Mouse (Mus musculus): ENCODE data around the gene Aftph.

The Aftph gene

GRCm38 (mm10) chr11:20649477-20649876 is 91.9 kb downstream of the Aftph start:
- in situ Hi-C loops (cut with MboI, MseI): no loop called here

GRCm38 (mm10) chr11:20647902-20648625 is 93.3 kb downstream of the Aftph start:
- in situ Hi-C loops (cut with MboI, MseI): no loop called here

DNA sequence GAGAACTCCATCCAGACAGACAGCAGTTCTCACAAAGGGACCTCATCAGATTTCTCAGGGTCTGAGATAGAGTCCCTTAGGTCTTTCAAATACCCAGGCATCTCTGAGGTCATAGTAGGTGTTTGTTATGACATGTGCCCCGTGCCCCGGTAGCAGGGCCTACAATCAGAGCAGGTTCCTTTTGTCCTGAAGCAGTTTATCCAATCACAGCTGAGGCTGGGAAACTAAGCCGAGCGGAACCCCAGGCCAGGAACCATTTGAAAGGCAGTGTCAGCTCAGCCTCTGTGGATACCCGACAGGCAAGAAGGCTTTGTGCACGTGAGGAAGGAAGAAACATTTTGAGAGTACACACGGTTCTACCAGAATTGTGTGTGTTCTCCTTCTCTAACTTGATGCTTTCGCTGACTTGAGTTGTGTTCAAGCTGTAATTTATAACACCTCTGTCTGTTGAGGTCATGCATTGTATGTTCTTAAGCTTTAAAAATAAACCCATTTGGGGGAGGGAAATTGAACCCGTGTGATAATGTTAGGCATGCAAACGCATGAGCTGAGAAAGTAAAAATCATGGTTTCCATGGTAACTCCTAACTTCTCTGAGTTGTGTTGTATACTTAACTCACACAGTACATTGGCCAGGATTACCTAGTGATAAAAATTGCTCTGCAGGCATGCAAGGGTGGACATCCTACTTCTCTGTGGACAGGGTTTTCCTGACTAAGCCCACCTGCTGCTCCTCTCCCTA is 94.2 kb downstream of the Aftph start:
- in situ Hi-C loops (cut with MboI, MseI): no loop called here

GRCm38 (mm10) chr11:20646142-20646541 is 95.2 kb downstream of the Aftph start:
- in situ Hi-C loops (cut with MboI, MseI): no loop called here

DNA sequence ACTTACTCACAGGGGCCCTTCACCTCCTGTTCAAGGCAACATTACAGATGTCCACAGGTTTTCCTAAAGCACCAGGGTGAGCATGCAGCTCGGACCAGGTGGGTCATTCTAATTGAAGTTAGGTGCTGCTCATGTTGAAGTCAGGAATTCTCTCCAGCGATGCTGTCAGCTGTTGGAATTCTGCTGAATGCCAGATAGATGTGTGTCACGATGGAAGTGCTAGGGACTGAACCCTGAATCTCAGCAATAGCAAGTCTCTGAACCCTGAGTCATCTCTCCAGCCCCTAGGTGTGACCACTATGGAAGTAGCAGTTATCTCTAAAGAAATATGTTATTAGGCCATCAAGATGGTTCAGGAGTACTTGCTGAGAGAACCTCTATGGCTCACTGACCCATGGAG is 95.9 kb downstream of the Aftph start:
- in situ Hi-C loops (cut with MboI, MseI): no loop called here

DNA sequence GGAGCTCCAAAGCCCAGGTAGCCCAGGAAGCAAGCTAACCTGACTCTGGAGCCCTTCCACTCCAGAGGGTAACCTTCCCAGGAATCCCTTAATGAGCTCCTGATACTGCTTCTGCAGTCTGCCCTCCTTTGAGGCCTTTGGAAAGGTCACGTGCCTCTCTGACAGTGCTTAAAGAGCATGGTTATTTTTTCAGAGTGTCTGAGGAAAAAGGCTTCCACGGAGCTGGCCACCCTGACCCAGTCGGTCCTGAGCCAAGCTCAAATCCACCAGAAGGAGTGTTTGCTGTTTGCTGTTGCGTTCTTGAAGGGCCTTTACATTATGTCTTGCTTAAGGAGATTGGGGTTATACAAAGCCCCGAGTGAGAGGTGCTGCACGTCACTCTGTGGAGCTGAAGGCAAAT is 96.5 kb downstream of the Aftph start:
- in situ Hi-C loops (cut with MboI, MseI): no loop called here

DNA sequence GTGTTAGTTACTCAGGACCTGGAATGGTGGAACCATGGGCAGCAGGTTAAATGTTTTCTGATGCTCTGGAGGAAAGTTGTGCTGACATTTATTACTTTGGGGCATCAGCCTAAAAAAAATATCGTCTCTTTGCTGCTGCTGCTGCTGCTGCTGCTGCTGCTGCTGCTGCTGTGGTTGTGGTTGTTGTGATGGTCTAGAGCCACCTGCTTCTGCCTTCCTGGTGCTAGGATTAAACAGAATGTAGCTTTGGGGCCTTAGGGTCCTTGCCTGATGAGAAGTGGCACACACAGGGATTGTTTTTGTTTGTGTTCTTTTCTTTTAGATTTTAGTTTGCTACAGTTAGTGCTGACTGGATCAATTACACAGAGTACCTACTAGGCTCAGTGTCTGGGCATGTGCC is 97.2 kb downstream of the Aftph start:
- in situ Hi-C loops (cut with MboI, MseI): no loop called here

DNA sequence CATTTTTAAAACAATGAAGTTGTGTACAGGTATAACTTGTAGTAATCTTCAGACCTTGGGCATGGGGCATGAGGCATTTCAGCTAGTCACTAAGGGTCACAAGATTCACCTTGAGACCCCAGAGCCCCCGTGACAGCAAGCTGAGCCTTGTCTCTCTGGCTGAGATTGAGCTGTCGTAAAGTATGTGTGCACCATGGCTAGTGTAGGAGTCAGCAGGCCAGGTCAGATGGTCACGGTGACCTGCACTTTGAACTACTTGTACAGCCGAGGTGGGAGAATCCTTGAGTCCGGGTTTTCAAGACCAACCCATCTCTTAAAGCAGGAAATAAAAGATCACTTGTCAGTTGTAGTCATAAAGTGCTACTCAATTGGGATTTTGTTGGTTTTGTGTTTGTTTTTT is 98.2 kb downstream of the Aftph start:
- in situ Hi-C loops (cut with MboI, MseI): no loop called here

DNA sequence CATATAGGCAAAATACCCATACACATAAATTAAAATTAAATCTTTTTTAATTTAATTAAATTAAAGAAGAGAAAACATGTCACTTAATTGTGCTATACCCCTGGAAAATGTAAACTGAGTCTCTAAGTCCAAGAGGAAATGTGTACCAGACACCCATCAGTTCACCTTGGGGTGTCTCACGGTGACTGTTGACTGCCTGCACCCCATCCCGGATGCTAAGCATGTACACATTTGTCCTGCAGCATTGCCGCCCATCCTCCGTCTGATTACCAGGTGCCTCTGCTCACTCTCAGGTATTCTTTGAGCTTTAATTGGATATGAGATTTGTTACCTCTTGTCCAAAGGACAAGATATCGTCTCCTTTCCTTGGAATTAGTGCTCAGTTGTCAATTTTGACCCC is 99.1 kb downstream of the Aftph start:
- in situ Hi-C loops (cut with MboI, MseI): no loop called here

GRCm38 (mm10) chr11:20639918-20640447 is 101.4 kb downstream of the Aftph start:
- in situ Hi-C loops (cut with MboI, MseI): loop anchor here (5.0 to 10.0 kb wide), 2 partner anchors 98 to 395 kb away; partner anchors contain the start of genes Sertad2 (in 2 of the 2) and Cep68 (in 1 of the 2)

DNA sequence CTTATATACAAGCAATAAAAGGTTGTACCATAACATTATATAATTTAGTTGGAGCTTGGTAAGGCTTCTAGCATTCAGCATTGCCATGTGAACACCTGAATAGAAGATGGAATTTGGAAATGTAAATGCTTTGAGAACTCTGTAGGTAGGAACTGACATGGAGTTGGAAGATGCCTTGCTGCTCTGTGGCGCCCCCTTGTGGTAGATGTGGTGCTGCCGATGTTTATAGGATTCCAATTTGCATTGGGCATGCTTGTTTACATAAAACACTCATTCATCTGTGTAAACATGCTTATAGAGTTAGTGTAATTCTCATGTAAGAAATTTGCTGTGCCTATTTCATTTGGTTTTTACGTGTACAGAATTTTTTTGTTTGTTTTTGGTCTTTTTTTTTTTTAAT is 102.5 kb downstream of the Aftph start:
- in situ Hi-C loops (cut with MboI, MseI): loop anchor here (5.0 to 10.0 kb wide), 2 partner anchors 97 to 394 kb away; partner anchors contain the start of genes Sertad2 (in 2 of the 2) and Cep68 (in 1 of the 2)

- in situ Hi-C loops (cut with MboI, MseI): loop anchor here (5.0 to 10.0 kb wide), 2 partner anchors 95 to 392 kb away; partner anchors contain the start of genes Sertad2 (in 2 of the 2) and Cep68 (in 1 of the 2)
These were observed 104.3 kb downstream of the Aftph start for GRCm38 (mm10) chr11:20637060-20637459.

- in situ Hi-C loops (cut with MboI, MseI): loop anchor here (5.0 to 10.0 kb wide), 2 partner anchors 94 to 391 kb away; partner anchors contain the start of genes Sertad2 (in 2 of the 2) and Cep68 (in 1 of the 2)
These were observed 105.3 kb downstream of the Aftph start for GRCm38 (mm10) chr11:20636114-20636513.

- in situ Hi-C loops (cut with MboI, MseI): loop anchor here (5.0 to 10.0 kb wide), 2 partner anchors 93 to 391 kb away; partner anchors contain the start of genes Sertad2 (in 2 of the 2) and Cep68 (in 1 of the 2)
These were observed 105.7 kb downstream of the Aftph start for GRCm38 (mm10) chr11:20635646-20636045.

Measured in T-helper 17 cell (primary cell).